Mouse (Mus musculus) kidney, postnatal 0 days (tissue): ENCODE measurements around the gene Spon1. TPM values are rescaled to one million over a fixed set of nuclear protein-coding genes. Genes with fewer than 3 reads are reported as not detected.

Experiments
- ATAC-seq: fragments of 200-750 bp; cut with Nextera tagmentation; replicated peaks from 2 replicates; pipeline ENCODE4 v1.8.0; 2017; ENCODE audit warnings: low read depth, moderate number of reproducible peaks, moderate TSS enrichment, moderate library complexity; ENCODE audit not compliant: low FRiP score
- DNase-seq: peaks from one replicate; pipeline ENCODE4 v3.0.0-alpha.2; 2016; ENCODE audit warnings: low spot score
- H3K27ac ChIP-seq: fragments of 300-500 bp; sonication (generic); 2 replicates; pipeline ENCODE4 v1.5.1; 2014; ENCODE audit warnings: mild to moderate bottlenecking
- H3K27me3 ChIP-seq: fragments of 300-500 bp; sonication (generic); 2 replicates; pipeline ENCODE4 v1.6.1; 2014; ENCODE audit warnings: low read length, mixed read lengths; ENCODE audit not compliant: insufficient read depth
- H3K36me3 ChIP-seq: fragments of 300-500 bp; sonication (generic); 2 replicates; pipeline ENCODE4 v1.6.1; 2014; ENCODE audit warnings: low read length, mixed read lengths; ENCODE audit not compliant: insufficient read depth
- H3K4me1 ChIP-seq: fragments of 300-500 bp; sonication (generic); replicated peaks from 2 replicates; pipeline ENCODE4 v1.6.1; 2014; ENCODE audit warnings: antibody characterized with exemption, low read length, mixed read lengths; ENCODE audit not compliant: insufficient read depth
- H3K4me2 ChIP-seq: fragments of 300-500 bp; sonication (generic); 2 replicates; pipeline ENCODE4 v1.6.1; 2014; ENCODE audit warnings: mild to moderate bottlenecking, low read length, moderate library complexity, mixed read lengths
- H3K4me3 ChIP-seq: fragments of 300-500 bp; sonication (generic); replicated peaks from 2 replicates; pipeline ENCODE4 v1.5.1; 2014; ENCODE audit warnings: low read depth, low read length
- H3K9ac ChIP-seq: fragments of 300-500 bp; sonication (generic); 2 replicates; pipeline ENCODE4 v1.6.1; 2014; ENCODE audit warnings: low read depth, low read length
- H3K9me3 ChIP-seq: fragments of 300-500 bp; sonication (generic); replicated peaks from 2 replicates; pipeline ENCODE4 v1.6.1; 2016; ENCODE audit warnings: low read length, inconsistent platforms, mixed read lengths
- CTCF ChIP-seq: IDR thresholded peaks from 2 replicates; pipeline ENCODE4 v1.5.1; 2016; ENCODE audit warnings: antibody characterized with exemption, low read depth, mild to moderate bottlenecking, moderate library complexity
- WGBS: fragments of 180-500 bp; shearing (Covaris S2); extraction: QIAGEN DNeasy Blood & Tissue Kit; methylation state at CpG from one replicate; pipeline ENCODE4 v1.1.7; 2014; 5-methylcytosine and 5-hydroxymethylcytosine counted together
- polyA plus RNA-seq: library from polyadenylated mRNA; unstranded; fragments of >200 nt; fragmentation: Nextera tagmentation; extraction: Ambion mirVana; gene quantifications from 2 replicates; pipeline ENCODE4 v1.2.1, GENCODE M21; 2015

Spon1 gene
- polyA plus RNA-seq, 1 experiment from 2014 or later = 12.1 TPM

- TF ChIP-seq CTCF = no peak
- no peak for ATAC-seq
- Histone ChIP-seq H3K4me3 (no peak overlapping the region), H3K27ac (no peak overlapping the region), H3K4me1 (no peaks in the 10 kb centered on the region), H3K9ac (no peak overlapping the region), H3K9me3 (no peaks in the 10 kb centered on the region), H3K27me3 (no peaks in the 10 kb centered on the region), H3K36me3 (no peaks in the 10 kb centered on the region), H3K4me2 (no peak overlapping the region)
- DNase-seq = no peak
These were observed 222.4 kb downstream of the Spon1 start for GRCm38 (mm10) chr7:113988156-113988555.

GRCm38 (mm10) chr7:113997675-113998354, 232.0 kb downstream of the Spon1 start:
- no peak for ATAC-seq
- H3K36me3 ChIP-seq = no peaks in the 10 kb centered on the region
- H3K27me3 ChIP-seq = no peaks in the 10 kb centered on the region
- TF ChIP-seq CTCF = no peak
- H3K27ac ChIP-seq = no peak overlapping the region
- H3K4me2 ChIP-seq = no peak overlapping the region
- WGBS = 69% methylated on average over 7 of the region's 7 CpGs
- H3K4me3 ChIP-seq = no peak overlapping the region
- no peaks in the 10 kb centered on the region for H3K4me1 ChIP-seq
- H3K9me3 ChIP-seq = no peaks in the 10 kb centered on the region
- H3K9ac ChIP-seq = no peak overlapping the region
- DNase-seq = no peak

GRCm38 (mm10) chr7:114004171-114004570, 238.4 kb downstream of the Spon1 start:
- H3K36me3 ChIP-seq = no peaks in the 10 kb centered on the region
- DNase-seq = no peak
- H3K4me3 ChIP-seq = no peak overlapping the region
- H3K9me3 ChIP-seq = no peaks in the 10 kb centered on the region
- ATAC-seq = no peak
- H3K4me2 ChIP-seq = no peak overlapping the region
- 21% methylated on average over 5 of the region's 5 CpGs for WGBS
- no peak overlapping the region for H3K27ac ChIP-seq
- H3K4me1 ChIP-seq = no peaks in the 10 kb centered on the region
- TF ChIP-seq CTCF = no peak
- no peaks in the 10 kb centered on the region for H3K27me3 ChIP-seq
- H3K9ac ChIP-seq = no peak overlapping the region

GRCm38 (mm10) chr7:114005499-114005898, 239.7 kb downstream of the Spon1 start:
- no peak for TF ChIP-seq CTCF
- no peak for DNase-seq
- Histone ChIP-seq H3K4me3 (no peak overlapping the region), H3K4me1 (no peaks in the 10 kb centered on the region), H3K27me3 (no peaks in the 10 kb centered on the region), H3K27ac (no peak overlapping the region), H3K36me3 (no peaks in the 10 kb centered on the region), H3K9ac (no peak overlapping the region), H3K4me2 (no peak overlapping the region), H3K9me3 (no peaks in the 10 kb centered on the region)
- no peak for ATAC-seq
- 65% methylated on average over 5 of the region's 5 CpGs for WGBS

GRCm38 (mm10) chr7:114006456-114006855, 240.7 kb downstream of the Spon1 start:
- Histone ChIP-seq H3K9me3 (no peaks in the 10 kb centered on the region), H3K27me3 (no peaks in the 10 kb centered on the region), H3K9ac (no peak overlapping the region), H3K36me3 (no peaks in the 10 kb centered on the region), H3K4me3 (no peak overlapping the region), H3K4me1 (no peaks in the 10 kb centered on the region), H3K4me2 (no peak overlapping the region), H3K27ac (no peak overlapping the region)
- WGBS = 87% methylated on average over 8 of the region's 8 CpGs
- no peak for TF ChIP-seq CTCF
- ATAC-seq (no peak), DNase-seq (no peak)

GRCm38 (mm10) chr7:114007565-114007964, 241.8 kb downstream of the Spon1 start:
- Histone ChIP-seq H3K9me3 (no peaks in the 10 kb centered on the region), H3K27me3 (no peaks in the 10 kb centered on the region), H3K4me3 (no peak overlapping the region), H3K4me1 (no peaks in the 10 kb centered on the region), H3K27ac (no peak overlapping the region), H3K4me2 (no peak overlapping the region), H3K9ac (no peak overlapping the region), H3K36me3 (no peaks in the 10 kb centered on the region)
- ATAC-seq (no peak), DNase-seq (no peak)
- TF ChIP-seq CTCF = peak; percentile 64
- 68% methylated on average over 5 of the region's 5 CpGs for WGBS
